Mouse (Mus musculus): Measurements from ENCODE around the gene Atp2a2. TPM values are rescaled to one million over a fixed set of nuclear protein-coding genes. Genes with fewer than 3 reads are reported as not detected.

Atp2a2 gene
- polyA plus RNA-seq, 1 experiment from 2014 or later, result 43.8 TPM

DNA sequence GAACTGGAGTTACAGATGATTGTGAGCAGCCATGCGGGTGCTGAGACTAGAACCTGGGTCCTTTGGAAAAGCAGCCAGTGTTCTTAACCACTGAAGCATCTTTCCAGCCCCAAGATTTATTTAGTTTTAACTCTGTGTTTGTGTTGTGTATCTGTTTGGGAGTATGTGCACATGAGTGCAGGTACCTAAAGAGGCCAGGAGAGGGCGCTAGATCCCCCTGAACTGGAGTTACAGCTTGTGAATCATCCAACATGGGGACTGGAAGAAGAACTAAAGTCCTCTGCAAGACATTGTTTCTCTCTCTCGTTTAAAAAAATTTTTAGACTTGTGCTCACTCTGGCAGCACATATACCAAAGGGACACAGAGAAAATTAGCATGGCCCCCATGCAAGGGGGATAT lies 4.4 kb upstream of the Atp2a2 start:
- DNase-seq (no peak), ATAC-seq (ENCODE audit: insufficient read depth) (no peak)
- H3K9ac ChIP-seq, result no peak overlapping the region
- H3K27me3 ChIP-seq (ENCODE audit: insufficient read depth, low read length), result no peaks in the 10 kb centered on the region
- H3K27ac ChIP-seq (ENCODE audit: low read depth), result no peak overlapping the region
- H3K4me2 ChIP-seq, result no peak overlapping the region
- H3K4me1 ChIP-seq (ENCODE audit: insufficient read depth), result peaks cover 6% of the 10 kb centered on the region
- peaks cover 4% of the 10 kb centered on the region; the same call in 1 of the 2 replicates for H3K9me3 ChIP-seq (ENCODE audit: low read depth, low read length)
- no peaks in the 10 kb centered on the region for H3K36me3 ChIP-seq (ENCODE audit: insufficient read depth)
- TF ChIP-seq CTCF (IDR thresholded peaks at IDR 0.05; ENCODE audit: low read depth), result peak; percentile 41
- 83% methylated on average over 3 of the region's 3 CpGs for WGBS
- no peak overlapping the region for H3K4me3 ChIP-seq (ENCODE audit: low read depth, low read length)

GRCm38 (mm10) chr5:122505554-122505953 lies 3.5 kb upstream of the Atp2a2 start:
- Histone ChIP-seq H3K27ac (ENCODE audit: low read depth) (no peak overlapping the region), H3K9me3 (ENCODE audit: low read depth, low read length) (peaks cover 4% of the 10 kb centered on the region; the same call in 1 of the 2 replicates), H3K4me3 (ENCODE audit: low read depth, low read length) (no peak overlapping the region), H3K4me1 (ENCODE audit: insufficient read depth) (no peaks in the 10 kb centered on the region), H3K9ac (no peak overlapping the region), H3K36me3 (ENCODE audit: insufficient read depth) (no peaks in the 10 kb centered on the region), H3K27me3 (ENCODE audit: insufficient read depth, low read length) (no peaks in the 10 kb centered on the region), H3K4me2 (no peak overlapping the region)
- ATAC-seq (ENCODE audit: insufficient read depth), result no peak
- WGBS, result 57% methylated on average over 5 of the region's 5 CpGs
- no peak for DNase-seq
- no peak for TF ChIP-seq CTCF (IDR thresholded peaks at IDR 0.05; ENCODE audit: low read depth)

DNA sequence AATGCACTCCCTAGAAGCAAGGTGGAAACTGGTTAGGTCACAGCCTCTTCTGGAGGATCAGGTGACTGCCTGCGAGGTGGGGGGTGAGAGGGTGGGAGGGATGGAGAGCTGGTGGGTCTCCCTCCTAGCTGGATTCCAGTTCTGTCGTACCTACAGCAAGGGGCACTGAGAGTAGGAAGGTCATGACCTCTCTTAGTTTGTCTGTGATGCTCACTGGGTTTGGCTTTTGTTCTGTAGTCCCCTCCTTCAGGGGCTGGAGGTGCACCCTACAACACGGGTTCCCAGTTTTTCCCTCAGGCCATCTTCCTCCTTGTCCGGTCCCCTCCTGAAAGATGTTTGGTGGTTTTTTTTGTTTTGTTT lies 1.7 kb upstream of the Atp2a2 start:
- WGBS, result 41% methylated on average over 4 of the region's 4 CpGs
- TF ChIP-seq CTCF (IDR thresholded peaks at IDR 0.05; ENCODE audit: low read depth), result no peak
- no peak for DNase-seq
- Histone ChIP-seq H3K27ac (ENCODE audit: low read depth) (no peak overlapping the region), H3K27me3 (ENCODE audit: insufficient read depth, low read length) (no peaks in the 10 kb centered on the region), H3K4me2 (no peak overlapping the region), H3K36me3 (ENCODE audit: insufficient read depth) (peaks cover 10% of the 10 kb centered on the region; the same call in 1 of the 2 replicates), H3K4me1 (ENCODE audit: insufficient read depth) (0 out of 2 replicates have a peak, but pooled peaks cover 3% of the 10 kb centered on the region), H3K4me3 (ENCODE audit: low read depth, low read length) (no peak overlapping the region), H3K9ac (no peak overlapping the region), H3K9me3 (ENCODE audit: low read depth, low read length) (peaks cover 4% of the 10 kb centered on the region; the same call in 1 of the 2 replicates)
- no peak for ATAC-seq (ENCODE audit: insufficient read depth)

DNA sequence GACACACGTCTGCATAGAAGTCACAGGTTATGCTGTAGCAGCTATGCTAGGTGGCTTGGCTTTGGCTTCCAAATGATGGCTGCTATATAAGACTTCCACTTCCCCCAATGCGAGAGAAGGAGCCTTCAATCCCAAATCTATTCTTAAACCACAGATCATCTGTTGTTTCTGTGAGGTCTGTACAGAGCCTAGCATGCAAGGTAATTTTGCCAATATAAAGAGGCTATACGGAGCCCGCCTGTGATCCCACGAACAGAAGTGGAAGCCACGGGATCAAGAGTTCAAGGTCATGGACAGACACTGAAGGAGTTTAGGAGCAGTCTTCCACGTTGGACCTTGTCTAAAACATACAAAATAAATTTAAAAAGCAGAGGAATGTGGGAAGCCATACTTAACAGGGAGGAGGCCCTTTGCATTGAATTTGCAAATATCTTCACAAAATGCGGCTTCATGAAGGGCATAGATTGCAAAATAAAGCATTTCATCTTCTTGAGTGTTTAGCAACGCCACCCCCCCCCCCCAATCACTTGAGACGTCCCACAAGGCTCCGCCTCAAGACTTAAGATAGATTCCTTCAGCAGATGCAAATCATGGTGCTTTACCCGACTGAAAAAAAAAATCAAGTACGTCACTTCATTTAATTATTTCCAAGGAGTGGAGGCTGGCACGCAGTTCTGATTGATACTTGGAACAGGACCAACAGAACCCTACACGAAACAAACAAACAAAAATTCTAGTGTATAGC lies 1.2 kb upstream of the Atp2a2 start:
- H3K9me3 ChIP-seq (ENCODE audit: low read depth, low read length), result peaks cover 4% of the 10 kb centered on the region; the same call in 1 of the 2 replicates
- peak overlapping the region; percentile 80; the same call in 1 of the 2 replicates for H3K27ac ChIP-seq (ENCODE audit: low read depth)
- DNase-seq, result no peak
- TF ChIP-seq CTCF (IDR thresholded peaks at IDR 0.05; ENCODE audit: low read depth), result no peak
- H3K9ac ChIP-seq, result peak overlapping the region; percentile 99
- H3K27me3 ChIP-seq (ENCODE audit: insufficient read depth, low read length), result no peaks in the 10 kb centered on the region
- 33% methylated on average over 15 of the region's 15 CpGs for WGBS
- peaks cover 6% of the 10 kb centered on the region for H3K4me1 ChIP-seq (ENCODE audit: insufficient read depth)
- H3K4me2 ChIP-seq, result peak overlapping the region; percentile 90
- no peak for ATAC-seq (ENCODE audit: insufficient read depth)
- peak overlapping the region; percentile 99 for H3K4me3 ChIP-seq (ENCODE audit: low read depth, low read length)
- H3K36me3 ChIP-seq (ENCODE audit: insufficient read depth), result peaks cover 14% of the 10 kb centered on the region

DNA sequence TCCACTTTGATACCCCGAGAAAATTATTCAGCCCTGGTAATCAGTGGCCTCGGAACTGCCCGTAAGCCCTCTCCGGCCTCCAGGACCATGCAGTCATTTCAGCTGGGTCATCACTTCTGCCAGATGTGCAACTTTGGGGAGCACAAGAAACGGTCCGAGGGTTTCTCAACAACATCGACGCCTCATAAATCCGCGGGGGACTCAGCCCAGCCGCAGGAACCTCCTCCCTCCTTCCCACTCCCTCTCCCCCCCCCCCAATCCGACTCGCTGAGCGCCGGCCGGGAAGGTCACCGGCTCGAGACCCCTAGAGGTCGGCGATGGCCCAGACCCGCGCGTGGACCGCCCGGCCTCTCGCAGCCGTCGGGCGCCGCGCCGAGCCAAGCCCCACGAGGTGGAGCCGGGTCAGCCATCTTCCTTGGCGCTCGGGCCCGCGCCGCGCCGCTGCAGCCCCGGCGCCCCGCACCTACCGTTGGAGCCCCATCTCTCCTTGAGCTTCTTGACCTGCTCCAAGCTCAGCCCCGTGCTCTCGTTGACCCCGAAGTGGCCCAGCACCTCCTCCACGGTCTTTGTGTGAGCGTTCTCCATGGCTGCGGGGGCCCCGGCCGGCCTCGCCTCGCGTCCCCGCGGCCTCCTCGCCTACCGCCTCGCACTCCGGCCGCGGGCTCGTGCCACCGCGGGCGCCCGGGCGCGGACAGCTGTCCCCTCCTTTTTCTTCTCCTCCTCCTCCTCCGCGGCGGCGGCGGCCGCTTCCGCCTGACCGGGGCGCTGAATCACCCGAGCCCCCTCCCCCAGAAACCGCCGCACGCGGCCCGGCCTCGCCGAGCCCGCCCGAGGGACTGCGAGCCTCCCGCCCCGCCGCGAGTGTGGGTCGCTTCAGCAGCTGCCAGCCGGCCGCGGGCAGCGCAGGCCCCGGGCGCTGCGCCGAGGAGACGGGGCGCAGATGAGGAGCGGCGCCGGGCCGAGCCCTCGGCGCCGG lies 636 bp downstream of the Atp2a2 start:
- H3K9me3 ChIP-seq (ENCODE audit: low read depth, low read length), result peaks cover under 1% of the 10 kb centered on the region; the same call in 1 of the 2 replicates
- H3K27ac ChIP-seq (ENCODE audit: low read depth), result peak overlapping the region; percentile 99
- peaks cover 11% of the 10 kb centered on the region for H3K4me1 ChIP-seq (ENCODE audit: insufficient read depth)
- H3K36me3 ChIP-seq (ENCODE audit: insufficient read depth), result peaks cover 31% of the 10 kb centered on the region
- peak overlapping the region; percentile 99 for H3K9ac ChIP-seq
- no peak for TF ChIP-seq CTCF (IDR thresholded peaks at IDR 0.05; ENCODE audit: low read depth)
- ATAC-seq (ENCODE audit: insufficient read depth) (peak; percentile 33), DNase-seq (peak; percentile 69)
- H3K4me2 ChIP-seq, result peak overlapping the region; percentile 90
- peak overlapping the region; percentile 99 for H3K4me3 ChIP-seq (ENCODE audit: low read depth, low read length)
- WGBS, result under 1% methylated on average over 105 of the region's 113 CpGs
- no peaks in the 10 kb centered on the region for H3K27me3 ChIP-seq (ENCODE audit: insufficient read depth, low read length)

DNA sequence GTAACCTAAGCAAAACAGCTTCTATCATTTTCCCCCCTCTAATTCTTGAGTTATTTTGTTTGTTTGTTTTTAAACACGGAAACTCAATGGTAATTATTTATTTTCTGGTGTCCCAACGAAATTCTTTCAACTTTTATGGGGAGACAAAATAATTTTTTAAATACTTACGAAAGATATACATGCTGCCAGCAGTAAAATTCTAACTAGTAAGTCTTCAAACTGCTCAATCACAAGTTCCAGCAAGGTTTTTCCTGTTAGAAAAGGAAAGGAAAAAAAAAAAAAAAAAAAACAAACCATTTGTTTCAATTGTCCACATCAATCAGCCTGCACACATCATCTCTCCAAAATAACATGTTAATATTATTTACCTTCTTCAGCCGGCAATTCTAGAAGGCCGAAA lies 1.5 kb downstream of the Atp2a2 start:
- Histone ChIP-seq H3K9me3 (ENCODE audit: low read depth, low read length) (no peaks in the 10 kb centered on the region), H3K4me2 (peak overlapping the region; percentile 90), H3K36me3 (ENCODE audit: insufficient read depth) (peaks cover 39% of the 10 kb centered on the region), H3K27me3 (ENCODE audit: insufficient read depth, low read length) (no peaks in the 10 kb centered on the region), H3K4me1 (ENCODE audit: insufficient read depth) (peaks cover 11% of the 10 kb centered on the region), H3K9ac (peak overlapping the region; percentile 99), H3K4me3 (ENCODE audit: low read depth, low read length) (peak overlapping the region; percentile 99), H3K27ac (ENCODE audit: low read depth) (no peak overlapping the region; the same call in 1 of the 2 replicates)
- ATAC-seq (ENCODE audit: insufficient read depth) (no peak), DNase-seq (no peak)
- whole genome bisulfite sequencing, result 13% methylated on average over 5 of the region's 5 CpGs
- no peak for TF ChIP-seq CTCF (IDR thresholded peaks at IDR 0.05; ENCODE audit: low read depth)
